Mouse (Mus musculus): Measurements from ENCODE around the gene Olfr1474. TPM values are rescaled to one million over a fixed set of nuclear protein-coding genes. Genes with fewer than 3 reads are reported as not detected.
"Not testable (repeated sequence)": the region's sequence is repeated elsewhere in the genome, so short reads cannot be mapped to it uniquely, and the experiment has no call there.

Gene Olfr1474
- not detected for total RNA-seq (2021)
- long read RNA-seq, experiment 1, result 0 reads
- long read RNA-seq, experiment 2, result 0 reads

DNA sequence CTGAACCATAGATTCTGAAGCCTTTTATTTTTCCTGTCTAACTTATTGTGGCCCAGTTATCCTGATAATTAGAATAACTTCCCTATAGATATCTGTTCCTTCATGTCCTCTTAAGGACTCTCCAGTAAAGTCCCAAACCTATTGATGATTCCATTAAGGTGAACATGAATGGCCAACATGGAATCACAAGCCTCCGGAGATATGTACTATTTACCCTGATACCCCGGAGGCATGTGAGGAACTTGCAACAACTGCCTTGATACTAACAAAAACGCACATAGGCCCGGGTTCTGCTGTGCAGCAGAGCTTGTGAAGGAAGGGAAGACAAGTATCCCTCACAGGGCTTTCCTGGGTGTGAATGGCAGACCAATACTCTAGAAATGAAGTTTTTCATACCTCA lies at the start of gene Olfr1474:
TSS of gene Olfr1474 (plus strand) at position 301 of the 400 bp plus-strand sequence.
- not testable (repeated sequence) for DNase-seq (ENCODE audit: low spot score in 2 of 2)

GRCm38 (mm10) chr19:13443109-13443508 lies 26.3 kb upstream of the Olfr1474 start, which contains the start of gene Olfr1471:
Gene Olfr1471 (plus strand): TSS chr19:13443409.
- not testable (repeated sequence) for DNase-seq (ENCODE audit: low spot score in 2 of 2)

- DNase-seq (ENCODE audit: low spot score in 2 of 2), result no peak
Observed at GRCm38 (mm10) chr19:13455986-13456385, 13.4 kb upstream of the Olfr1474 start, which contains the start of gene Olfr1472. Gene Olfr1472 (minus strand): TSS chr19:13456086.

GRCm38 (mm10) chr19:13480096-13480495 lies 10.7 kb downstream of the Olfr1474 start, which contains the start of gene Olfr1475:
Gene Olfr1475 (minus strand): TSS chr19:13480196.
- no peak for DNase-seq (ENCODE audit: low spot score in 2 of 2)

GRCm38 (mm10) chr19:13500246-13500645 lies 30.9 kb downstream of the Olfr1474 start, which contains the start of gene Olfr1477:
Gene Olfr1477 (plus strand): TSS chr19:13500546.
- DNase-seq (ENCODE audit: low spot score in 2 of 2), result no peak

Other genes with a start within 250 kb of the Olfr1474 start
- gene Olfr1463, start 238.2 kb upstream of the Olfr1474 start, total RNA-seq (2021), result not detected
- not detected for gene Olfr1465, start 154.0 kb upstream of the Olfr1474 start, total RNA-seq (2021)
- gene Olfr1466, start 130.7 kb upstream of the Olfr1474 start, total RNA-seq (2021), result not detected
- gene Olfr1467, start 107.3 kb upstream of the Olfr1474 start, total RNA-seq (2021), result not detected
- not detected for gene Olfr1469, start 61.7 kb upstream of the Olfr1474 start, total RNA-seq (2021)
- gene Olfr1471, start 26.2 kb upstream of the Olfr1474 start, total RNA-seq (2021), result not detected
- not detected for gene Olfr1472, start 13.5 kb upstream of the Olfr1474 start, total RNA-seq (2021)
- not detected for gene Olfr1475, start 10.6 kb downstream of the Olfr1474 start, total RNA-seq (2021)
- not detected for gene Olfr1477, start 31.0 kb downstream of the Olfr1474 start, total RNA-seq (2021)
- gene Olfr1480, start 58.3 kb downstream of the Olfr1474 start, total RNA-seq (2021), result not detected
- gene Olfr1484, start 113.9 kb downstream of the Olfr1474 start, total RNA-seq (2021), result not detected
- gene Olfr1487, start 147.8 kb downstream of the Olfr1474 start, total RNA-seq (2021), result not detected
- not detected for gene Olfr1489, start 162.1 kb downstream of the Olfr1474 start, total RNA-seq (2021)
- gene Olfr1490, start 181.5 kb downstream of the Olfr1474 start, total RNA-seq (2021), result not detected
- gene Olfr1491, start 227.7 kb downstream of the Olfr1474 start, total RNA-seq (2021), result not detected